Mouse (Mus musculus): Measurements from ENCODE around the gene Mmp11.

The Mmp11 gene

GRCm38 (mm10) chr10:75942736-75943477, 6.6 kb upstream of the Mmp11 start, which contains the start of gene Vpreb3:
TSS of gene Vpreb3 (plus strand) at chr10:75943057.
- TF ChIP-seq GATA4 (IDR thresholded peaks at IDR 0.05; ENCODE audit: insufficient replicate concordance, low read length), result no peak

GRCm38 (mm10) chr10:75941042-75941824, 4.9 kb upstream of the Mmp11 start:
- TF ChIP-seq GATA4 (IDR thresholded peaks at IDR 0.05; ENCODE audit: insufficient replicate concordance, low read length), result no peak

GRCm38 (mm10) chr10:75940520-75940919, 4.2 kb upstream of the Mmp11 start, which contains the start of gene Gm867:
TSS of gene Gm867 (minus strand) at chr10:75940672.
- TF ChIP-seq GATA4 (IDR thresholded peaks at IDR 0.05; ENCODE audit: insufficient replicate concordance, low read length), result no peak

GRCm38 (mm10) chr10:75939481-75940234, 3.4 kb upstream of the Mmp11 start:
- no peak for TF ChIP-seq GATA4 (IDR thresholded peaks at IDR 0.05; ENCODE audit: insufficient replicate concordance, low read length)

GRCm38 (mm10) chr10:75937851-75938643, 1.8 kb upstream of the Mmp11 start:
- TF ChIP-seq GATA4 (IDR thresholded peaks at IDR 0.05; ENCODE audit: insufficient replicate concordance, low read length), result no peak

GRCm38 (mm10) chr10:75936909-75937667, 792 bp upstream of the Mmp11 start:
- no peak for TF ChIP-seq GATA4 (IDR thresholded peaks at IDR 0.05; ENCODE audit: insufficient replicate concordance, low read length)

- TF ChIP-seq GATA4 (IDR thresholded peaks at IDR 0.05; ENCODE audit: insufficient replicate concordance, low read length), result no peak
These were observed 1.3 kb downstream of the Mmp11 start for GRCm38 (mm10) chr10:75934991-75935390.

GRCm38 (mm10) chr10:75932891-75933290, 3.4 kb downstream of the Mmp11 start, which contains the start of gene Chchd10:
TSS of gene Chchd10 (plus strand) at chr10:75933130.
- TF ChIP-seq GATA4 (IDR thresholded peaks at IDR 0.05; ENCODE audit: insufficient replicate concordance, low read length), result no peak

GRCm38 (mm10) chr10:75932081-75932678, 4.1 kb downstream of the Mmp11 start:
- no peak for TF ChIP-seq GATA4 (IDR thresholded peaks at IDR 0.05; ENCODE audit: insufficient replicate concordance, low read length)

- no peak for TF ChIP-seq GATA4 (IDR thresholded peaks at IDR 0.05; ENCODE audit: insufficient replicate concordance, low read length)
These were observed 5.0 kb downstream of the Mmp11 start for GRCm38 (mm10) chr10:75931311-75931710.

- no peak for TF ChIP-seq GATA4 (IDR thresholded peaks at IDR 0.05; ENCODE audit: insufficient replicate concordance, low read length)
These were observed 6.0 kb downstream of the Mmp11 start for GRCm38 (mm10) chr10:75930304-75930703.

GRCm38 (mm10) chr10:75926396-75926795, 9.9 kb downstream of the Mmp11 start:
- no peak for TF ChIP-seq GATA4 (IDR thresholded peaks at IDR 0.05; ENCODE audit: insufficient replicate concordance, low read length)

GRCm38 (mm10) chr10:75924324-75924723, 12.0 kb downstream of the Mmp11 start:
- TF ChIP-seq GATA4 (IDR thresholded peaks at IDR 0.05; ENCODE audit: insufficient replicate concordance, low read length), result no peak
